Mouse (Mus musculus) heart, embryonic 13.5 days (tissue): ENCODE results near the gene Cdk11b. TPM values are rescaled to one million over a fixed set of nuclear protein-coding genes. Genes with fewer than 3 reads are reported as not detected.
A peak's percentile ranks its signal among the peaks of the same experiment; 100 is the strongest.

Source experiments
- ATAC-seq: fragments of 200-750 bp; cut with Nextera tagmentation; 2 replicates; pipeline ENCODE4 v1.8.0; 2017; ENCODE audit warnings: moderate TSS enrichment; ENCODE audit not compliant: insufficient number of reproducible peaks, low FRiP score, low TSS enrichment; ENCODE audit errors: extremely low read depth
- H3K27ac ChIP-seq: fragments of 300-500 bp; sonication (generic); replicated peaks from 2 replicates; pipeline ENCODE4 v1.5.1; 2015; ENCODE audit warnings: moderate library complexity, mild to moderate bottlenecking, inconsistent platforms
- H3K27me3 ChIP-seq: fragments of 300-500 bp; sonication (generic); replicated peaks from 2 replicates; pipeline ENCODE4 v1.6.1; 2015; ENCODE audit warnings: mild to moderate bottlenecking, inconsistent platforms
- H3K36me3 ChIP-seq: fragments of 300-500 bp; sonication (generic); 2 replicates; pipeline ENCODE4 v1.6.1; 2015; ENCODE audit warnings: mild to moderate bottlenecking, inconsistent platforms
- H3K4me1 ChIP-seq: fragments of 300-500 bp; sonication (generic); 2 replicates; pipeline ENCODE4 v1.6.1; 2015; ENCODE audit warnings: inconsistent platforms
- H3K4me2 ChIP-seq: fragments of 300-500 bp; sonication (generic); 2 replicates; pipeline ENCODE4 v1.6.1; 2015; ENCODE audit warnings: inconsistent platforms, mild to moderate bottlenecking, moderate library complexity
- H3K4me3 ChIP-seq: fragments of 300-500 bp; sonication (generic); 2 replicates; pipeline ENCODE4 v1.5.1; 2015; ENCODE audit warnings: moderate library complexity, mild to moderate bottlenecking, inconsistent platforms
- H3K9ac ChIP-seq: fragments of 300-500 bp; sonication (generic); 2 replicates; pipeline ENCODE4 v1.6.1; 2015; ENCODE audit warnings: inconsistent platforms, mild to moderate bottlenecking, moderate library complexity
- H3K9me3 ChIP-seq: fragments of 300-500 bp; sonication (generic); 2 replicates; pipeline ENCODE4 v1.6.1; 2016; ENCODE audit warnings: inconsistent platforms
- WGBS: fragments of 180-500 bp; shearing (Covaris S2); methylation state at CpG from one replicate; pipeline ENCODE4 v1.1.7; 2015; ENCODE audit warnings: mixed read lengths; 5-methylcytosine and 5-hydroxymethylcytosine counted together
- polyA plus RNA-seq: library from polyadenylated mRNA; unstranded; fragments of >200 nt; fragmentation: Nextera tagmentation; extraction: Ambion mirVana; gene quantifications from 2 replicates; pipeline ENCODE4 v1.2.1, GENCODE M21; 2015

Cdk11b gene
- polyA plus RNA-seq, result 39.6 and 40.2 TPM in 2 replicates

DNA sequence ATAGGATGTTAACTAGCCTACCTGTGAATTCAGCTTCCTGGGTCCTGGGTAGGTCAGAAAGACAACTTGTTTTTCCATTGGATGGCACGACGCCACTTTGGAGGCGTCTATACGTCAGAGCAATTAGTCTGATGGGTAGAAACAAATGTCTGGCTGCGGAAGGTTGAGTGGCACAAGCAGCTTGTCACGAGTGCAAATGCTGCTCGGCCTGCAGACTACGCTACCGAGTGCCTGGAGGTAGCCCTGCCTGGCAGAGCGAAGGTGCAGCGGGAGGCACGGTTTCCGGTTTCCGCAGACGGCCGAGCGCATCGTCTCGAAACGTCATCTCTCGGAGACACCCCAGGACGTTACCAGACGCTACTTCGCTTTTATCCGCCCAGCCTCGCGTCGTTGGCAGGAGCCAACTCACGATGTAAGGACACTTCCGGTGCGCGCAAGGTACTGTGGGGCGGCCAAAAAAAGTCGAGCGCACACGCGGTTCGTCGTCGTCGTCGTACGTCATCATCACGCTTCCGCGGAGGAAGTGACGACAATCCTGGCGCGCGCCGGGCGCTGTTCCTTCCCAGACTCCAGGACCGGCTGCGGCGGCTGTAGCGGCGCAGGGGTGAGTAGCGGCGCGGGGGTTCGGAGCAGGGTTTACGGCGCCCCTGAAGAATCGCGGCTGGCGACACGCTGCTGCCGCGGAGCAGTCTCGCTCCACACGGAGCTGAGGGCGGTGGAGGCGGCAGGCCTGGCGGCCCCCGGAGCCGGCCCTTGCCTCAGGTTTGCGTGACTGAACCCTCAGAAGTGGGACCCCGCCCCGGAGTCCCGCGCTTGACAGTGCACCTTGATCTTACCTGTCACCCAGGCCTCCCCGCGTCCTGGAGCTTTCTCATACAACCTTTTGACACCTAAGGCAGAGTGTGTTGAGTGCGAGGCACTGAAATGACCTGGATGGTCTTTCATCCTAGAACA lies at the start of gene Cdk11b:
Cdk11b (plus strand) TSS at position 517 of the 954 bp plus-strand sequence.
- ATAC-seq, result peak; percentile 99
- under 1% methylated on average over 84 of the region's 84 CpGs for WGBS
- Histone ChIP-seq H3K4me1 (peaks cover 12% of the 10 kb centered on the region), H3K4me3 (peak within 1 kb of the TSS; percentile 98), H3K36me3 (peaks cover 57% of the 10 kb centered on the region), H3K9me3 (no peaks in the 10 kb centered on the region), H3K27ac (peak within 1 kb of the TSS; percentile 91), H3K9ac (peak within 1 kb of the TSS; percentile 94), H3K27me3 (no peaks in the 10 kb centered on the region), H3K4me2 (peak within 1 kb of the TSS; percentile 92)

- Histone ChIP-seq H3K27ac (no peak overlapping the region), H3K36me3 (peaks cover 44% of the 10 kb centered on the region), H3K9me3 (no peaks in the 10 kb centered on the region), H3K27me3 (no peaks in the 10 kb centered on the region), H3K9ac (no peak overlapping the region), H3K4me1 (no peaks in the 10 kb centered on the region), H3K4me3 (no peak overlapping the region), H3K4me2 (no peak overlapping the region)
- no peak for ATAC-seq
- 79% methylated on average over 11 of the region's 11 CpGs for WGBS
Observed at GRCm38 (mm10) chr4:155574931-155575330, 49.7 kb upstream of the Cdk11b start.

DNA sequence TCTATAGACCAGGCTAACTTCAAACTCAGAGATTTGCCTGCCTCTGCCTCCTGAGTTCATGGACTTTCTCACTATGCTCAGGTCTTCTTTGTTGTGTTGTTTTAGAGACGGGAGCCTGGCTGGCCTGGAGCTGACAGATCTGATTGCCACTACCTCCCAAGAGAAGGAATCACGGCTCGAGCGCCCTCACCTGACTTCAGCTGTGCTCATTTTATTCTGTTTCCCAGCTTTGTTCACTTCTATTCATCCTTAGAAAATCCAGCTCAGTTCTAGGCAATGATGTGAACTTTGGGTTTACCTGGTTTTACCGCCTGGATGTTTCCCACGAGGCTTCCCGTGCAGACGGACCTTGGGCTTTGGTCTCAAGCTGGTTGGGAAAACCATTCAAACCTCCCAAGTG lies 49.1 kb upstream of the Cdk11b start:
- Histone ChIP-seq H3K27me3 (no peaks in the 10 kb centered on the region), H3K9ac (no peak overlapping the region), H3K4me1 (no peaks in the 10 kb centered on the region), H3K36me3 (peaks cover 45% of the 10 kb centered on the region), H3K4me3 (no peak overlapping the region), H3K9me3 (no peaks in the 10 kb centered on the region), H3K4me2 (no peak overlapping the region), H3K27ac (no peak overlapping the region)
- ATAC-seq, result no peak
- 88% methylated on average over 8 of the region's 8 CpGs for WGBS

DNA sequence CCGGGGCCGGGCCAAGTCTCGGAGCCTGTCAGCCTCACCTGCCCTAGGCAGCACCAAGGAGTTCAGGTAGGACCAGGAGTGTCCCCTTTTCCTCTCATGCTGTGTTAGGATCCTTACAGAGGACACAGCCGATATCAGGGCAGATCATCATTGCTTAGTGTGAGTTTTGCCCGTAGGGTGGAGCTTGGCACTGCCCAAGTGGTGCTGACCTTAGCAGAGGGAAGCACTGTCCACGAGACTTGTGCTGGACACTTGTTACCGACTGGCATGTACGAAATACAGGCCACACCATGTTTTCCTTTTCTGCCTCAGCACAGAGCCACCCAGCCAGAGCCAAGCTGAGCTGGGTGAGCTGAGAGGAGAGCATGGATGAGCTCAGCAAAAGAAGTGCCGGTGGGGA lies 47.5 kb upstream of the Cdk11b start:
- 85% methylated on average over 9 of the region's 9 CpGs for WGBS
- Histone ChIP-seq H3K4me3 (no peak overlapping the region), H3K9me3 (no peaks in the 10 kb centered on the region), H3K4me1 (no peaks in the 10 kb centered on the region), H3K36me3 (peaks cover 56% of the 10 kb centered on the region), H3K27me3 (no peaks in the 10 kb centered on the region), H3K4me2 (no peak overlapping the region), H3K9ac (no peak overlapping the region), H3K27ac (no peak overlapping the region)
- no peak for ATAC-seq

GRCm38 (mm10) chr4:155577741-155578140 lies 46.9 kb upstream of the Cdk11b start:
- Histone ChIP-seq H3K4me1 (no peaks in the 10 kb centered on the region), H3K27ac (no peak overlapping the region), H3K27me3 (no peaks in the 10 kb centered on the region), H3K4me2 (no peak overlapping the region), H3K36me3 (peaks cover 62% of the 10 kb centered on the region), H3K9me3 (no peaks in the 10 kb centered on the region), H3K4me3 (no peak overlapping the region), H3K9ac (no peak overlapping the region)
- ATAC-seq, result no peak
- 78% methylated on average over 5 of the region's 5 CpGs for WGBS

DNA sequence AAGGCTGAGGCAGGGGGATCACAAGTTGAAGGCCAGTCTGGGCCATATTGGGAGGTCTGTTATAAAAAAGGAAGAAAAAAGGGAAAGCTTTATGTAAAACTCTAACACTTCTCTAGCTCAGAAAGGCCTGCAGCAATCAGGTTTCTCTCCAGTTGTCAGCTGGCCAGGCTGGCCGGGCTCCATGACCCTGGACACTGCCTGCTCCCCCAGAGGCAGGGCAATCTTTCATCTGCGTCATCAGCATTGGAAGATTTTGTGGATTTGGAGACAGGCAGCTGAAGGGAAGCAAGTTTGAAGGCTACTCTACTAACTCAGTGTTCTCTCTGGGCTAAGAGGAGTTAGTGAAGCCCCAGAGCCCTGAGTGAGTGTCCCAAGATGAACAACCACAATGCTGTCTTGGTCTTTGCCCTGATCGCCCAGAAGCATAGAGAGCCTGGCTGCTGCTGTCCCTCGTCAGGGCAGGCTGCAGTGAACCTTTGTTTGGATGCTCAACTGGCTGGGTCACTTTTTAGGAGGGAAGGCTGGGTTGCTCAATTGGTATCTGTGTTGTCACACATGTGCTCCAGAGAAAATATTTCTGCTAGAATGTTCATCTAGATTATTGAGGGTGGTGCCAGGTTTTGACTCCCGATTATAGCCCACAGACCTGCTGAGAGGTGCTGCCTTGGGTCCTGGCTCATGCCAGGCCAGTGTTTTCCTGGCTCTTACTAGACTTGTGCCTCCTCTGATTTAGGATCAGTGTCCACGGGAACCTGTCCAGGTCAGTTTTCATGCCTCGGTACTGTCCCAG lies 46.1 kb upstream of the Cdk11b start:
- no peak overlapping the region for H3K4me2 ChIP-seq
- no peak overlapping the region for H3K27ac ChIP-seq
- WGBS, result 75% methylated on average over 7 of the region's 7 CpGs
- ATAC-seq, result no peak
- no peaks in the 10 kb centered on the region for H3K9me3 ChIP-seq
- H3K4me1 ChIP-seq, result no peaks in the 10 kb centered on the region
- no peak overlapping the region for H3K4me3 ChIP-seq
- no peak overlapping the region for H3K9ac ChIP-seq
- no peaks in the 10 kb centered on the region for H3K27me3 ChIP-seq
- H3K36me3 ChIP-seq, result peaks cover 66% of the 10 kb centered on the region

- H3K27ac ChIP-seq, result no peak overlapping the region
- H3K36me3 ChIP-seq, result peaks cover 81% of the 10 kb centered on the region
- H3K9me3 ChIP-seq, result no peaks in the 10 kb centered on the region
- H3K4me1 ChIP-seq, result no peaks in the 10 kb centered on the region
- WGBS, result 26% methylated on average over 1 of the region's 1 CpGs
- no peak overlapping the region for H3K9ac ChIP-seq
- H3K27me3 ChIP-seq, result no peaks in the 10 kb centered on the region
- H3K4me3 ChIP-seq, result no peak overlapping the region
- ATAC-seq, result no peak
- H3K4me2 ChIP-seq, result no peak overlapping the region
Observed at GRCm38 (mm10) chr4:155580420-155580819, 44.2 kb upstream of the Cdk11b start.

DNA sequence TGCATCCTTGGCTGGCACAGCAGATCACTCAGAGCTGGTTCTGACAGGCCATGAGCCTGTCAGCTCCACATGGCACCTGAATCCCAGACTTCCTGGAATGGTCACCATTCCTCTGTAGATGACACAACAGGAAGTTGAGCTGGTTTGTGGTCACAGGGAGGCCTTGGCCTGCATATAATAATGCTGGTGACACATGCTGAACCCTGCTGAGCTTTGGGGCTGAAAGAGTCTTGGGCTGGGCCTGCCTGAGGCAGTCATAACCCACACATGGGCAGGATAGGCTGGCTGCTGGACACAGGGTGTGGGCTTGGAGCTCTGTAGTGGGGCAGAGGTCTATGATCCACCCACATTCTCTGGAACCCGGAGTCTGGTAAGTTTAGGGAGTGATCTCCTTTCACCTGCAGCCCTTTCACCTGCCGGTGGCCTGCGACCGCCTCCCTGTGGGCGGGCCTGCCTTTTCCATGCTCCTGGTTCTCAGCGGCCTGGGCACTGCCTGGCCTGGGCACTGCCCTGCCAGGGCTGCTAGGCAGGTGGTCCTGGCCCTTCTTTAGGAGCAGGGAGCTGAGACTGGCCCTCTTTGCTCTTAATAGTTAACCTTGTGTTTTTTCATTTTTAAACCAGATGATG lies 42.3 kb upstream of the Cdk11b start:
- no peaks in the 10 kb centered on the region for H3K4me1 ChIP-seq
- H3K27ac ChIP-seq, result no peak overlapping the region
- no peaks in the 10 kb centered on the region for H3K27me3 ChIP-seq
- H3K4me2 ChIP-seq, result no peak overlapping the region
- no peaks in the 10 kb centered on the region for H3K9me3 ChIP-seq
- H3K4me3 ChIP-seq, result no peak overlapping the region
- ATAC-seq, result no peak
- no peak overlapping the region for H3K9ac ChIP-seq
- WGBS, result 96% methylated on average over 6 of the region's 6 CpGs
- H3K36me3 ChIP-seq, result peaks cover 88% of the 10 kb centered on the region

- Histone ChIP-seq H3K4me1 (no peaks in the 10 kb centered on the region), H3K4me3 (no peak overlapping the region), H3K9me3 (no peaks in the 10 kb centered on the region), H3K4me2 (no peak overlapping the region), H3K36me3 (peaks cover 69% of the 10 kb centered on the region), H3K27me3 (no peaks in the 10 kb centered on the region), H3K27ac (no peak overlapping the region), H3K9ac (no peak overlapping the region)
- WGBS, result 86% methylated on average over 5 of the region's 5 CpGs
- ATAC-seq, result no peak
Observed at GRCm38 (mm10) chr4:155589356-155589755, 35.3 kb upstream of the Cdk11b start.

DNA sequence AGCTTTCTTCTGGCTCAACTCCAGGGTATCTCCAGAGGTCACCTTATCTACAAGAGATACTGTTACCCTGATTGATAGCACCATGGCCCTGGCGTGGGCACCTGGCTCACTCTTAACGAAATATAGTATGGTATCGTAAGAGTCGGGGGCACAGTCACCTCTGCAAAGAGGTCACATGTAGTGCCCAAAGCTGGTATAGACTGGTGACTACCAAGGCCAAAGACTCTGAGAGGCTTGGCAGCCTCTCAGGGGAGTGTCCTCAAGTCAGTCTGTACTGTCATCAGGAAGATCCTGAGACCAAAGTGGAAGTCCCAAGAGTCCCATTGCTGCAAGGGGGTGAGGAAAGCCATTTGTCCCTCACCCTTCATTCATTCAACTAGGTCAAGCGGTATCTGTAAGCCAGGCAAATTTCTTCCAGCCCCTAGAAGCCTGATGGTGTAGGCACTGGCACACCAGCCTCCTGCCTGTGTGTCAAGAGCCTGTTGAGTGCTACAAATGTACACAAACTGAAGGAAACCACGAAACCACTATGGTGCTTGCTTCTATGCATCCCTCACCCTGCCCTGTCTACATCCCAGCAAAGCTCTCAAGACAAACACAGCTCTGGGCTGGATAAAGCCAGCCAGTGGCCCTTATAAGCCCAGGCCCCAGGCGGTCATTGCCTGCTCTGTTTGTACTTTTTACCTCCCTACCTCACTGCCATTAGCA lies 33.5 kb upstream of the Cdk11b start:
- H3K4me2 ChIP-seq, result no peak overlapping the region
- no peaks in the 10 kb centered on the region for H3K27me3 ChIP-seq
- 0 out of 2 replicates have a peak, but pooled peaks cover 2% of the 10 kb centered on the region for H3K4me1 ChIP-seq
- no peak overlapping the region for H3K27ac ChIP-seq
- H3K9ac ChIP-seq, result no peak overlapping the region
- no peak for ATAC-seq
- H3K4me3 ChIP-seq, result no peak overlapping the region
- H3K9me3 ChIP-seq, result no peaks in the 10 kb centered on the region
- H3K36me3 ChIP-seq, result peaks cover 51% of the 10 kb centered on the region
- 65% methylated on average over 7 of the region's 7 CpGs for WGBS
